Mouse (Mus musculus) layer of hippocampus, adult 9-10 months (tissue): ENCODE data around the gene Ttyh3.
A peak's percentile ranks its signal among the peaks of the same experiment; 100 is the strongest.

Source experiments
- DNase-seq: peaks from one replicate; pipeline ENCODE4 v3.0.0; 2022; ENCODE audit warnings: low spot score

Ttyh3 gene

DNA sequence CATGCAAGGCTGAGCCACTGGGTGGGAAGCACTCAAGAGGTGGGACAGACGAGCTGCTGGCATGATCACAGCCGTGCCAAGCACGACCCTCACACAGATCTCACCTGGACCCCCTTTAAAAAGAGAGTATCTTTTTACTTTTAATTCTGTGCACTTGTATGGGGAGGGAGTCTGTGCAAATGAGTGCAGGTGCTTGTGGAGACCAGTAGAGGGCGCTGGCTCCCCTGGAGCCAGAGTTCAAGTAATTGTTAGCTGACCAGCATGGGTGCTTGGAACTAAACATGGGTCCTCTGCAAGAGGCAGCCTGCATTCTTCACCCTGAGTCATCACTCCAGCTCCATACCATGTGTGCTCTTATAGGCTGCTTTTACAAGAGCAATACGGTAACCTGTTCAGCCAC lies 21.3 kb downstream of the Ttyh3 start:
- no peak for DNase-seq

DNA sequence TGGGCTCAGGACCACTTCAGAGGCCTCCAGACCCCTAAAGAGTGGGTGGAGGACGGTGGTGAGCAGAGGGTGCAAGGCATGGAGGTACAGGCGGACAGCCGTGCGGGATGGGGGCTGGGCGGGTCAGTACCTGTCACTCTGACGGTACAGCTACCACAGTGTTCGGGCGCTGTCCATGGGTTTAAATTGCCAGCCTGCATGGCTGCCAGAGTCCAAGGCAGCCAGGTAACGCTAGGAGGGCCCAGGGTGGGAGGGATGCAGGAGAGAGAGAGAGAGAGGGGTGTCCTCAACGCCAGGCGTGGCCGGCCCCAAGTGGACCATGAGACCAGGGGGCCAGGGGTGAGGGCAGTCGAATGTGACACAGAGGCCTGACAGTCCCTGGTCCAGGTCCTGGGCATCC lies 23.9 kb downstream of the Ttyh3 start:
- no peak for DNase-seq

DNA sequence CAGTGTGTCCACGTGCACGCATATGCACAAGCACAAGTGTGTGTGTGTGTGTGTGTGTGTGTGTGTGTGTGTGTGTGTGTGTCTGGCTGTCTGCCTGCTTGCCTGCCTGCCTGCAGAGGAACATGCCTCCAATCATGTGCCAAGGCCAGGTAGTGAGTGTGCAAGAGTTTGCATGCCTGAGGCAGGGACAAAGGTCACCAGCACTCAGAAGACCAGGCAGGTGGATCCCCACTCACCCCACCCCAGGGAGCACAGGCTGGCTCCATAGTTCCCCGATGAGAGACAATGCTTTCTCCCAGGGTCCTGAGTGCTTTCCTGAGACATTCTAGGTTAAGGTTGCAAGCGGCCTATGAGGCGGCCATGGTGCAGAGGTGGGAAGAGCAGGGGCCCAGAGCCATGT lies 24.6 kb downstream of the Ttyh3 start:
- DNase-seq, result no peak

DNA sequence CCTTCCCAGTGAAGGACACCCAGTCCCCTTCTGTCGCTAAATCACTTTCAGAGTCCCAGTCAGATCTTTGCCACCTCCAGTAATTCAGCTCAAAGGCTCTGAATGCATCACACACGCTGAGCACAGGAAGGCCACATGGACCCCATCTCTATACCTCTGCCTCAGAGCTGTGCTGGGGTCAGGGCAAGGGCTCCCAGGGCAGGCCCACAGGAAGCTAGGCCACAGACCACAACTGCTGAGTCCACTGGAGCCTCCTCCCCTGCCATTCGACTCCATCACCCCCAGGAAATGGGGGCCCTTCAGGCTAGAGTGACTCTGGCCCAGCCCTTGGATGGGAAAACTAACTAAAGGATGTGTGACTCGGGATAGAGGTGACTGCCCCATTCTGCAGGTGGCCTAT lies 25.0 kb downstream of the Ttyh3 start:
- DNase-seq, result no peak

DNA sequence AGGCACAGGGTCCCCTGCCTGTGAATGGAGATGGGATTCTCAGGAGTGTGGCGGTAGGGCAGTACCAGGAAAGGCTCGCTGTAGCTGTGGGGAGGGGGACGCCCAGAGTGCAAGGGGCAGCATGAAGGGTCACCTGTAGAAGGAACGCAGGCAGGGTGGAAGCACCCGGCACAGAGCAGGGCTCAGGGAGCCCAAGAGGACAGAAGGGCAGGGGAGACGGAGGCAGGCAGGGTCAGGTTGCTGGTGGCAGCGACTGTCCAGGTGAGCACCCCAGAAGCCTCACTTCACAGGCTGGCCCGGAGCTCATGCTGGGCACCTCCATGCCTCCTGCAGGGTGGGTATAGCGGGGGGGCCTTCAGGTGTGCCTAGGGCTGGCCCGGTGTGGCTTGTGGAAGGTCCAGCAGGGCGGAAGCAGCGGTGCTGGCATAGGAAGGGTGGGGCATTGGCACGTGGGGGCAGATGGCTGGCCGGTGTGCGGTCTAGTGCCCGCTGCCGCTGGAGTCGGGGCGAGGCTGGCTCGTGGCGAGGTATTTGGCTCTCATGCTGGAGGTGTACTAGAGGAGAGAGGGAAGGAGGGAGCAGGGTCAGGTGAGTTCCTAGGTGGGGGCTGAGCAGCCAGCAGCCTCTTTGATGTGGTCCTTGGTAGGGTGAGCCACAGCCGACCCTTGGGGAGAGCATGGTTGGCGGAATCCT lies 25.7 kb downstream of the Ttyh3 start:
- DNase-seq, result no peak

DNA sequence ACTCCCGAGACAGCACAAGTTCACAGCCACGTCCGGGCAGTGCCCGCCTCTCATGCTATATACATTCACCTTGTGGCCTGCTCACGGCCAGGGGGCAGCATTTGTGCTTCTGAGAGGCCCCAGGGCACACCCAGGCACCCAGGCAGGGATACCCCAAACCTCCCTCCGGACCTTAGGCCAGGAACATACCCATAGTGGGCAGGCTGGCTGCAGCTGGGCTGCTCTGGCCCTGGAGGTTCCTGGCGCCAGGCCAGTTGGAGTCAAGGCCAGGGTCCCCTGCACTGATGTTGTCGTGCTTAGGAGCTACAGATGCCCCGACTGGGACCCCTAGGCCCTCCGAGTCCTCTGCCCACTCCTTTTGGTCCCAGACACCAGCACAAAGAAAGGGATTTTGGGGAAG lies 27.3 kb downstream of the Ttyh3 start:
- DNase-seq, result no peak

DNA sequence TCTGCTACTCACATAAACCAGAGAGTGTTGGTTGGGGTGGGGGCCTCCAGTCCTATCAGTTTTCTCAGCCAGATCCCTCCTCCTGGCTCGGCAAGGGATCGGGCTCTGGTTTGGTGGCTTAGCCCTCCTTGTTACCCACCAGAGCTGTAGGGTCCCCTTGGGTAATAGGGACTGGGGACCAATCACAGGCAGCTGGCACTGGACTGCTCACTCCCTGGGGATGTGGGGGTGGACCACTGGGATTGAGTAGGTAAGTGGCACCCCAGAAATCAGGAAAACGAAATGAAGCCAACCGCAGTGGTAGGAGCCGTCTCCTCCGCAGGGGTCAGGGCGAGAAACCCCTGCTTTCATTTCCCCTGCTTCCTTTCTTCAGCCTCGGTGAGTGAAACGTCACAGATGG lies 27.7 kb downstream of the Ttyh3 start:
- DNase-seq, result no peak

DNA sequence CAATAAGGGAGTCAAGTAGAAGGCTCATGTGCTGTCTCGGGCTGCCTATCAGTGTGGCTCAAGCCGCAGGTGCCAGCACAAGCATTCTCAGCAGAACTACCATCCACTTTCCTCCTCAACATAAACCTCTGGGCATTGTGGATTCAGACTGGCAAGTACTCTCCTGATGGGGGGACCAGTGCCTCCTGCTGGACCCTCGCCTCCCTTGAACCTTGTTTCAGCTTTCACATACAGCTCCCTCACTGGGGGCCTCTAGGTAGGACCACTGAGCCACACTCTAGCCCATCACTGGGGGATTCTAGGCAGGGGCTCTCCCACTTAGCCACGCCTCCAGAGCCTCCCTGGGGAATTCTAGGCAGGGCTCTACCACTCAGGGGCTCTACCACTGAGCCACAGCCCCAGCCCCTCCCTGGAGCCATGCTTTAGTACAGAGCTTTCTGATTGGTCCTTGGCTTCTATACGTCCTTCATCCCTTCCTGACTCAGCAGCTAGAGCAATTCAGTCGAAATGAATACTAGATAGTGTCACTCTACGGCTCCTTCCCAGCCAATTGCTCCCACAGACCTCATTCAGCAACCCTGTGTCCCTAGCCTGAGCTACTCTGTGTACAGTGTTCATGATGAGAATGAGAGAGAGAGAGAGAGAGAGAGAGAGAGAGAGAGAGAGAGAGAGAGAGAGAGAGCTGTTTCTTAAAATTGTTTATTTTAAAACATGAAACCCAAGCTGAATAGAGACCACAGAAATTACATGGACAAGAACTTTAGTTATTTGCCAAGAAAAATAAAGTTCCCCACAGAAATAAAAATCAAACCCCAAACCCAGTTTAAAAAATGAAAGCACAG lies 28.7 kb downstream of the Ttyh3 start:
- no peak for DNase-seq

DNA sequence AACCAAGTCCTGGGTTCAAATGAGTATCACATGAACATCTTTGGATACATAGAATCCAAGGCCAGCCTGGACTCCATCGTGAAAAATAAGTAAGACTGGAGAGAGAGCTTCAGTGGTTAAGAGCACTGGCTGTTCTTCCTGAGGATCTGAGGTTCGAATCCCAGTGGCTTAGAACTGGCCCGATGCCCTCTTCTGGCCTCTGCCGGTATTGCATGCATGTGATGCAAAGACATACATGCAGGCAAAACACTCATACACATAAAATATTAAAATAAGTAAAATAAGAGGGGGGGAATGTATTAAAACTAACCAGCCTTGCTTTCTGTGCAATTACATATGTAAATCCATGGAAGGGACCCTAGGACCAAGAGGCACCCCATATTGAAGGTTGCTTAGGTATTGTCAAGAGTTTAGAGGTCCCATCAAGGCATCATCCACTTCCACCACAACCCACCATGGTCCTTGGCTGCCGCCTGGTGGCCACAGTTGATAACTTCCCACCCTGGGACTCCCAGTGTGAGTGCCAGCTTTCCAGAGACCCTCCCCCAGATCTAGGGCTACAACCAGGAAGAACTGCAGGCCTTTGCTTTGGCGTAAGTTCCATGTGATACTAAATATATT lies 29.6 kb downstream of the Ttyh3 start:
- DNase-seq, result peak; percentile 62

DNA sequence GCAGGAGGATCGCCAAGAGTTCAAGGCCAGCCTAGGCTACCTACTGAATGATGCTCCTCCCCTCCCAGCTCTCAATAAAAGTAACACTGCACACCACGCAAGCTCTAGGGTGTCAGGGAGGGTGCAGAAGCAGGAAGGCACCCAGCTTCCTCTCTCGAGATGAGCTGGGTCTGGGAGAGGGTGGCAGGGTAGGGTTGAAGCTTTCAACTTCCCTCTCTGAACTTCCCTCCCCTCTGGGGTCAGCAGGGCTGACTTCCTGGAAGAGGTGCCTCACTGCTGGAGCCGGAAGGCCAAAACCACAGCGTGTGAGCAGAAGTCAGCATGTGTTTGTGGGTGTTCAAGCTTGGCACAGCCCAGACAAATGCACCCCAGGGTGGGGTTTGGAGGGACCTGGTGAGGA lies 31.1 kb downstream of the Ttyh3 start:
- DNase-seq, result no peak

DNA sequence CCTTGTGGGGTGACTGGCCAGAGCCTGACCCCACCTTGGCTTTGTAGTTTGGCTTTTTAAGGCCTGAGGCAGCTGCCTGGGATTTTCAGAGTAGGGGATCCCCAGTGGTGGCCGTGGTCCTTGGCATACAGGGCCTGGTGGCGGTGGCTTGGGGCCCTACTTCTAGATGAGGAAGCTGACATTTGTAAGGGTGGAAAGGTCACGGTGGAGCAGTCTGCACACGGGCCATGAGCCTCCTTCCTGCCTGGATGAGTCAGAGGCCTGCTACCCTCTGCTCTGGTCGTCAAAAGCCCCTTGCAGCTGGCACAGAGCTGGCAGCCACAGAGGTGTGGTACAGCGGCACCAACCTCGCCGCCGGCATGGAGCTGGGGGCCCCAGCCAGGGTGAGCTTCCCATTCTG lies 32.1 kb downstream of the Ttyh3 start:
- no peak for DNase-seq

DNA sequence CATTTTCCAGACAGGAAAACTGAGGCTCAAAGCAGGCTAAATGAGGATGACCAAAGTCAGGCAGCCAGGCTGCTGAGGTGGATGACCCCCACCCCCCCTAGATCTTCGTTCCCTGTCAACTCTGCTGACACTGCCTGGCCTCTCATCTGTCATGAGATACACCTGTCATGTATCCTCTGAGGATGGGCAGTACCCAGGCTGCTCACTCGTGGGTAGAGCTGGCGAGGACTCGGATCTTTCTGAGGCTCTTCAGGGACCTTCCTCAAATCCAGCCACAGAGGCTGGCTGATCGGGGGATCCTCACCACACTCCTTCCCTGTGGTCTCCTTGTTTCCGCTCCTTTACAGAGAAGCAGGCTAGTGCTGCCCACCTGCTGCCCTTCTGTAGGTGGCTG lies 32.7 kb downstream of the Ttyh3 start:
- no peak for DNase-seq

DNA sequence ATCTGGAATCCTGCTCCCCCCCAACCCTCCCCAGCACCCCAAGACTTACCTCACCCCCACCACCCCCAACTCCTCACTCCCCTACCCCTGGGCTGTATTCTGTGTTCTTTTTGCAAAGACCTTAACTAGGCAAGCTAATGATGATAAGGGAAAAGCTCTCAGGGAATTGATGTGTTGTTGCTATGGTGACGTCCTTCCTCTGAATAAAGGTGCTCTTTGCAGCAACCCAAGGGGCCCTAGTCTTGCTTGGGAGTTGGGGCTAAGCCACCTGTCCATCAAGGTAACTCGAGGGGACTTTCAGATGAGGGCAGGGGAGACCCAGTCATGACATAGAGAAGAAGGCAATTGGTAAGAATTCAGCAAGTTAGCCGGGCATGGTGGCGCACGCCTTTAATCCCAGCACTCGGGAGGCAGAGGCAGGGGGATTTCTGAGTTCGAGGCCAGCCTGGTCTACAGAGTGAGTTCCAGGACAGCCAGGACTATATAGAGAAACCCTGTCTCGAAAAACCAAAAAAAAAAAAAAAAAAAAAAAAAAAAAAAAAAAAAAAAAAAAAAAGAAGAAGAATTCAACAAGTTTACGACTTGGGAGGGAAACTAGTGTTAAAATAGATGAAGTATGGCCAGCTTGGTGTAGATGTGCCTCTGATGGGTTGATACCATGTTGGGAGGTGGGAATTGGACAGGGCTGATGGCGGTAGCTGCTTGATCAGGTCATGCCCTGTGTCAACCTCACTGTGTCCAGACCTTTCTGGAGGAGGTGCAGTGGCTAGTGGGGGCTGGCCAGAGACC lies 33.3 kb downstream of the Ttyh3 start:
- no peak for DNase-seq

DNA sequence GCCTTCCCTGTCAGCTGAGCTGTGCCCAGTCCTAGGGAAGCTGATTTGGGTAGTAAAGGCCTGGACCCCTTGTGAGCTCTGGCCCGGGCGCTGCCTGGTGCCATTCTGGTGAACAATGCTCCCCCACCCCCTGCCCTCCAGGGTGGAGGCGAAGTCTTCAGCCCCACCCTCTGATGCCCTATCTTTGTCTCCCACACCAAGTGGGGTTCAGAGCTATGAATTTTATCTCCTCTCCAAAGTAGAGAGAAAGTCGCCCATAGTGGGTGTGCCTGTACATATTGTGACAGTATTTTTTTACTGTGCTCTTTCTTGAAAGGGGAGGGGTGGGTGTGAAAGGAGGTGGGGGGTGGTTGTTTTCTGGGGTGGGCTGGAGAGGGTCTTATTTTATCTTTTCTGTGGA lies 34.0 kb downstream of the Ttyh3 start:
- DNase-seq, result no peak

DNA sequence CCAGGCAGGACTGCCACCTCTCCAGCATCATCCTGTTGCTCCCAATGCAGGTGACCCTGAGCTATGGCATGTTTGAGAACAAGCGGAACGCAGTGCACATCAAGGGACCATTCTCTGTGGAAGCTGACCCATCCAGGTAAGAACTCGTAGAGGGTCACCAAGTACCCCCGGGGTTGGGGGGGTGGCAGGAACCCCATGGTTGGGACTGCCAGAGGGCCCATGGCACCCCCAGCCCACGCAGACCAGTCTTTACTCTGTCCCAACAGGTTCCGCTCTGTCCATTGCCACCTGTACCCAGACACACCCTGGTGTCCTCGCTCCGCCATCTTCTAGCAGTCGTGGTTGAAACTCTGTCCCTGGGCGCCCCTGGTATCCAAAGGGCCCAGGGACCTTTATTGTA lies 34.7 kb downstream of the Ttyh3 start:
- DNase-seq, result no peak

DNA sequence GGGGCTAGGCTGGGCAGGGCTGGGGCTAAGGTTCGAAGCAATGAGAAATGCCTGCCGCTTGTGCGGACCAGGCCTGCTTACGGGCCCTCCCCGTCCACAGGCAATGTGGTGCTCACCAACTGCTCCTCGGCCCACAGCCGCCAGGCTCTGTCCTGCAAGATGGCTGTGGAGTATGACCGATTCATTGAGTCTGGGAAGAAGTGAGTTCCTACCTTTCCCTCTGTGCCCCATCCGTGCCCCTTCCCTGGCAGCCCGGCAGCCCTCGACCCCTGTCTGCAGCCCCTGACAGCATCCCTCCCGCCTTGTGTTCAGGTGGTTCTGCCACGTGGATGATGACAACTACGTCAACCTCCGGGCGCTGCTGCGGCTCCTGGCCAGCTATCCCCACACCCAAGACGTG lies 36.6 kb downstream of the Ttyh3 start:
- no peak for DNase-seq

DNA sequence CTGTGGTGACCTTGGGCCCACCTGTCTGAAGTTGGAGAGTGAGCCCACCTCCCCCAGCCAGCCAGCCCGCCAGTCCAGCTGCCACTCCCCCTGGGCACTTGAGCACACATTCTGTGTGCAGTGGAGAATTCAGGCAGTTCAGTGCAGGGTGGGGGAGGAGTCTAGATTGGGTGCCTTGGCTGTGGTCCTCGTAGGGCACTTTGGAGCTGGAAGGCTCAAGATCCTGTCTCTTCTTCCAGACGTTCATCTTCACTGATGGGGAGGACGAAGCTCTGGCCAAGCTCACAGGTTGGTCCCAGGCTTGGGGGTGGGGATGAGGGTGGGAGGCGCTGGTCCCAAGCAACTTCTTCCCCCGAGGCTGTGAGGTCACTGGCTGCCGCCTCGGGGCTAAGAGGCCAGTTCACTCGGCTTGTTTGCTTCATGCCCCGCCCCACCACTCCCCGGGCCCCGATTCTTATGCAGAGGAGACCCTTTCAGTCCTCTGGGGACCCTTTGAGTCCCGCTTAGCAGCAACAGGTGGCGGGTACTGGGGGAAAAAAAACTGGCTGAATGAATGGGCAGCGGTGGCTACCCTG lies 37.1 kb downstream of the Ttyh3 start:
- DNase-seq, result no peak

DNA sequence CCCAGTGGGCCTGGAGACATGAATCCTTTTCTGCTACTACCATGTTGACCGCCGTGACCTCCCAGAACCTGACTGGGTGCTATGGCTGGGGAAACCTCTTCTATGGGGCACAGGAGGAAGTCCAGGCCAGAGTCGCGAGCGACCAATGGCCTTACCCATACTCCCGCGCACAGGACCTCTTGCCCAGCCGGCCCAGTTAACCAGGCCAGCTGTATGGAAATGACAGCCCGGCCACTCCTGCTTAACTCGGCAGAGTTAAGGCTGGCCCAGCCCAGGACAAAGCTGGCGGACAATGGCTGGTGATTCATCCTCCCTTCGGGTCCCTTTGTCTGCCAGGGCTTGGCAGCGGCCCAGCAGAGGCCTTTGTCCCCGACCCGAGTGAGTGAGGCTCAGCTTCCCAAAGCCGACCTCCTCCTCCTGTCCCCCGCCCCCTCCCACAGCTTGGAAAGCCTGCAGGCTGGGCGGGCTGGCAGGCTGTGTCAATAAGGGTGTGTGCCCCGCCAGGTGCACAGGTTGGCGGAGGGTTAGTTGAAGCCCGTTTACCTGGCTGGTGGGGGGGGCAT lies 37.7 kb downstream of the Ttyh3 start:
- DNase-seq, result no peak

DNA sequence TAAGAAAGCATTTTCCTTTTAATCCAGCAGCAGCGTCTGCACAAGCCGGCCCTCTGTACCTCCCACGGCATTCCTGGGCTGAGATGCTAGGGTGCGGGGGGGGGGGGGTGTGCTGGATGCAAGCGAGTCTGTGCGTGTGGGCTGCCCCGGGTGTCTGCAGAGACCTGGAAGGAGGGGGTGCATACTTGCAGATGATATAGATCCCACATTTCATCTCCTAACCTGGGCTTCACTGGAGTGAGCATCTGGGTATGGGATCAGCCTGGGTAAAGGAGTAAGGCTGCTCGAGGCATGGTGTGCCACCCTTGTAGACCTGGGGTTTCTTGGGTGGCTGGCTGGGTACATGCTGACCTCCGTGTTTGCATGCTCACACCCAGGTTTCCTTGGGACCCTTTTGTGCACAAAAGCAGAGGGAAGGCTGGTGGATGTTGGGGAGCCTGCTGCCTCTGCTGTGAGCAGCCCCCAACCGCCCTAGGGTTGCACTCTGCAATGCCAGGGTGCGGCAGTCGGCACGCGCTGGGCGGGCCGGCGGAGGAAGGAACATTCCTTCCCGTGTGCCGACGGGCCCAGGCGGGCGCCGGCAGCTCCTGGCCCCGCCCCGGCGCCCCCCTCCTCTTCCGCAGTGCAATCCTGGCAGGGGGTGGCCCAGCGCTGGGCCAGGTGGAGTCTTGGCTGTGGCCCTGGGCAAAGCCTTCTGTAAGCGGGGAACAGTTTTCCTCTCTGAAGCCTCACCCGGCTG lies 38.4 kb downstream of the Ttyh3 start:
- no peak for DNase-seq

DNA sequence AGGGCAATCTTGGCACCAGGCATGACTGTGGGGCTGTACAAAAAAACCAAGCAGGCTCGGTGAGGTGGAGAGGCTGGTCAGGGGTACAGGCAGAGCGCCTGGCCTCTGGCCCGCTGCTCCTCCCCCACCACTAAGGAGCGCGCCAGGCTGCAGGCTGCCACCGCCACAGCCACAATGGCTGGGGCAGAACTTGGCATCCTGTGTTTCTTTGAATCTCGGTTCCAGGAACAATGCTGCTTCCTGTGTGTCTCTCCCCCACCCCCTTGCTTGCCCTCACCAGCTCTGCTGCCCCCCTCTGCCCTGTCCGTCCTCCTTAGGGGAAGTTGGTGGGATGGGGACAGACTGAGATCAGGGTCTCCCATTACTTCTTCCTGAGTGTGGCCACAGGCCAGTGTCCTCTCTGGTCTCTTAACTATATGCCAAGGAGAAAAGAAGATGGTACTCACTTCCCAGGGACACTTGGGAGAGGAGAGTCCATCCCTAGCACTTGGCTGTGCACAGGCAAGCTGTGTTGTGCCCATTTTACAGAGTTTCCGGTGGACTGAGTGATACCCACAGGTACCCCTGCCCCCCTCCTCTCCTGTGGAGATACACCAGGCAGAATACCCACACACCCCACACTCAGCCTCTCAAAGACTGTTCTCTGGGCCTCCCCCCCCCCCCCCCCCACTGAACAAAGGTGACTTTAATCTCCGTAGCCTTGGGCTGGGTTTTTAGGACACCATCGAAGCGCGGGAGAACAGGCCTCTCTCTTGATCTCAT lies 39.1 kb downstream of the Ttyh3 start:
- no peak for DNase-seq
